Mouse (Mus musculus): ENCODE data around the gene Gabarapl2.

DNA sequence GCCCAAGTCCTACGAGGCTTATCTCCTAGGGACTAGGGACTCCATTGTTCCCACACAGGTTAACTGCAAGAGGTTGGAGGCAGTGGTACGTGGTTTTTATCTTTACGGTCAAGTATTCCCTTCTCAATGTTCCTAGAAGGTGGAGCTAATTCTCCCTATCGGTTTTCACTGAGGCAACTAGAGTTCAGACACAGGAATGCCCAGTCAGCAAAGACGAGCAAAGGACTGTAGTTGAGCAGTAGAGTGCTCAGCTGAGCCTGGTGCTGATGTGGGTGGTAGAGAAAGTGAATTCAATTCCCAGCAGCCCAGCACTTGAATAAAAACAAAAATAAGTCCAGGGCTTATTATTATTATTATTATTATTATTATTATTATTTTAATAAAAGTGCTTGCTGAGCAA lies 47.9 kb upstream of the Gabarapl2 start:
- TF ChIP-seq CTCF (IDR thresholded peaks at IDR 0.05; ENCODE audit: low read depth) (no peak), EP300 (IDR thresholded peaks at IDR 0.05; ENCODE audit: low read depth) (no peak)

Measured in heart, postnatal 0 days (tissue).